Mouse (Mus musculus) heart, adult 9 months (tissue): ENCODE data around the gene Abat.

Experiments used
- DNase-seq, 2 experiments: peaks; one replicate each; pipeline ENCODE4 v3.0.0; 2022; ENCODE audit warnings: low spot score in 2 of 2

Abat gene

GRCm38 (mm10) chr16:8636867-8637216 lies 123.6 kb downstream of the Abat start:
- DNase-seq: no peak

- peak; percentile 87 to 89 for DNase-seq
These were observed 124.2 kb downstream of the Abat start, which contains the start of the genes Pmm2 and Tmem186 for GRCm38 (mm10) chr16:8637217-8638051. Pmm2 (plus strand) TSS chr16:8637674. Tmem186 (minus strand) TSS chr16:8637712.

GRCm38 (mm10) chr16:8638131-8638530 lies 124.9 kb downstream of the Abat start:
- DNase-seq: no peak

GRCm38 (mm10) chr16:8639466-8640191 lies 126.4 kb downstream of the Abat start:
- no peak for DNase-seq

- DNase-seq: no peak
These were observed 130.6 kb downstream of the Abat start for GRCm38 (mm10) chr16:8643855-8644254.

DNA sequence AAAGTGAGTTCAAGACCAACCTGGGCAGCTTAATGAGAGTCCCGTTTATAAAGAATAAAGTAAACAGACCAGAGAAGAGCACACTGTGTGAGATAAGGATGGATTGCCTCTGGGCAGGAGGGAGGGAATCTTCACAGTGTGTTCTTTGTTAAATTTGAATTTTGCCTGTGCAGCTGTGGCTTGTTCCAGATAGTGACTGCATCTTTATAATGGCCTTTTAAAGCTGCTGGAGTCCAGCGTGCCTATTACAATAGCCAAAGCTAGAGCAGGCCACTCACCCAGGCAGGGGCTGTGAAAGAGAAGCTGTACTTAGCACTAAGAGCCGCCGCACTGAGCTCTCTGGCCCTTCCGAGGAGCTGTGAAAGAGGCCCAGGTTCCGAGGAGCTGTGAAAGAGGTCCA lies 132.3 kb downstream of the Abat start:
- DNase-seq: no peak

DNA sequence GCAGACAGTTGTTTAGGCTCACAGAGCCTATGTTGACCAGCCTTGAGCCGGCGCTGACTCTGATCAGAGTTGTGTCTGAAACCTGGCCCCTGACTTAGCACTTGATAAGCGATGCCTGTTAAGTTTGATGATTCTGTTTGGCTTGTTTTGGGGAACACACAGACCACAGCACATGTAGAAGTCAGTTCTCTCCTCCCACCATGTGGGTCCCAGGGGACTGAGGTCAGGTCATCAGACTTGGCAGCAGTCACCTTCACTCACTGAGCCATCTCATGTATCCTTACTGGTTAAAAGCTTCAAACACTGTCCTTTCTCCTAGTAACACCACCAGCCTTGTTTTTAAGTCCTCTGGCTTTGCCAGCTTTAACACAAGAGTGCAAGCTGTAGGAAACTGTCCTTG lies 136.8 kb downstream of the Abat start:
- DNase-seq: no peak

GRCm38 (mm10) chr16:8655108-8655507 lies 141.9 kb downstream of the Abat start:
- no peak for DNase-seq

DNA sequence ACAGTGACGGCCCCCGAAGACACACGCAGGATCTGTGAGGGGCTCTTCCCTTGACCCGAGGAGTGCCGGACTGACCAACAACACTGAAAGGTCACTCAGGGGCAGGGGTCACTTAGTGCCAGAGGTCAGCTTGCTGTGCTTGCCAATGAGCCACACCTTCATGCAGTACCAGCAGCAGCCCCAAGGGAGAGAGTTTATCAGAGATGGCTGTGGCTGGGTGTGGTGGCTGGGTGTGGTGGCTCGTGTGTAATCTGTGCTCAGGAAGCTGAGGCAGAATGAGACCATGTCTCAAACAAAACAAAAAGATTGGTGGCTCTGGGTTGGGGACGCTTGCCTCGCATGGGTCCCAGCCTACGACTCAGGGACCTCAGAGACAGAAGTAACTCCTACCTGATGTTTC lies 142.4 kb downstream of the Abat start:
- no peak for DNase-seq

DNA sequence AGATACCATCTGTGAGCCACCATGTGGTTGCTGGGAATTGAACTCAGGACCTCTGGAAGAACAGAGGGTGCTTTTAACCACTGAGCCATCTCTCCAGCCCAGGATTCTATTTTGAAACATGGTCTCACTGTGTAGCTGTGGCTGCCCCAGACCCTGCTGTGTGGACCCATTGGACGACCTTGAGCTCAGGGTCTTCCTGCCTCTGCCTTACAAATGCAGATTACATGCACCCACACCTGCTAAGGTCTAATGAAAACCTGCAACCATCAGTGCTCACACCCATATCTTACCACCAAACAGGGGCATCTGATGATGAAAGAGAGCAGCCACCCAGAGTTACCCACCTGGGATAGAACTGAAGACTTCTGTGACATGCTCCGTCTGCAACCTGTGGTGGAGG lies 143.0 kb downstream of the Abat start:
- no peak for DNase-seq

GRCm38 (mm10) chr16:8658349-8658748 lies 145.1 kb downstream of the Abat start:
- no peak for DNase-seq

GRCm38 (mm10) chr16:8658764-8659163 lies 145.5 kb downstream of the Abat start:
- DNase-seq: no peak

GRCm38 (mm10) chr16:8663022-8663421 lies 149.8 kb downstream of the Abat start:
- DNase-seq: no peak

DNA sequence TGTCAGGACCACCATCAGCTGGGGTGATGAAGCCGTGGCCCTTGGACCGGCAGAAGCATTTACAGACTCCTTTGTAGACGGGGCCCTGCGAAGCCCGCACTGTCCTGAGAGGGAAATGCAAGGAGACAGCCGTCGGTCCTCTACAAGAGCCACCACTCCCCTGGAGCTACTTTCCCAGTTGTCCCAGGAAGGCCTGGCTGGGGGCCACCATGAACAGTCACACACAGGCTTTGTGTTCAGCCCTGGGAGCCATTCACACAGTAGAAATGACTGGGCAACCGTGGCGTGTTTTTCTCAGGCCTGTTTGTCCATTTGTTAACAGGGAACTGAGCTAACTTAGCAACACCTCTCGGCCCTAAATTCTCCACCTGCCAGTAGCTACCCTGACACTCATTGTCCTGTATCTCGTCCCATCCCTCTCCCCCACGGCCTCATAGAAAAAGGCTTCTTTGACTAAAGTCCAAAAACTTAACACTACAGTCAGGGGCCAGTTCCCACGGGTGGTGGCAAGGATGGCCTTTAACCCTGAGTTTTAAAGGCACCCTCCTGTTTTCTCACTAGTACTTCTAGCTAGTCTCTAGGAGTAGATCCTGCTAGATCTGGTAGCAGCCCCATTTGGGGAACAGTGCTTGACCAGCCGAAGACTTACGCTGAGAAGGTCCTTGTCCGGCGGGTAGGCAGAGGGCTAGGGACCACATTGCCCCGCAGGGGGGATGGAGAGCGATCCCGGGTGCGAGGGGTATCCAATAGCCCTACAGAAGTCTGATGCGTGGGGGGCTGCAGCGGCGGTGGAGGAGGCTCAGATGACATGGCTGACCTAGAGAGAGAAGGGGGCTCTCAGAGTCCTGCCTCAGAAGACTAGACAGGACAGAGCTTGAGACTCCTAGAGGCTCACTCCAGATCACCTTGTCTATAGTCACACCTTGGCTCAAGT lies 150.6 kb downstream of the Abat start:
- no peak for DNase-seq

DNA sequence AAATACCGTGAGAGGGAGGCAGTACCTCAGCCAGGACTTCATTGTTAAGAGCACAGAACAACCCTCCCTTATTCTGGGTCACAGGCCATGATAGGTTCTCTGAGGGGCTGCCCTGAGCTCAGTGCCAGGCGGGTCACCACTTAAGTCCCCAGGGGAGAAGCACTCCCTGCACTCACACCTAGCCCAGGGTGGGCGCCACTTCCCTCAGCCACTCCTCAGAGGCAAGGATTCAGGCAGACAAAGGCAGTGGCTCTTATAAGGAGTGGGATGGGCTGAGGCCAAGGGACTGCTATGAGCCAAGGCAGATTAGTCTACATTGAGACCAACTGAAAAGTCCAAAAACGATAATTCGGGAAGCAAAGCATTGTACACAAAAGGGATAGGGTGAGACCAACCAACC lies 152.1 kb downstream of the Abat start:
- DNase-seq: no peak

GRCm38 (mm10) chr16:8666452-8666851 lies 153.2 kb downstream of the Abat start:
- DNase-seq: peak; percentile 83 to 85

DNA sequence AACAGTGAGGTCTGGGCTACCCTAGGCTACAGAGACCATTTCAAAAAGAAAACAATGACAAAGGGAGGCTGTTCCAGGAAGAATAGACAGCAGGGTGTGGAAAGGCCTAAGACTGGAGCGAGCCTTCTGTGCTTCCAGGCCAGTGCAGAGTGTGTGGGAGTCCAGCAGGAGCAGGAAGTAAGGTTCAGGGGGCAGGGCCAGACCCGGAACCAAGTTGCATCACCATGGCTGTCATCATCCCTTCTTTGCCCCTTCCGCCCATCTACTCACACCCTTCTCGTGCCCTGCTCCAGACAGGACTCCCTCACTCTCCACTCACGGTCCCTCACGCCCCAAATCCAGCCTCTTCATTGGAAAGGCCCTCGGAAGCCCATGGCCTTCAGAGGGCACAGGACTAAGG lies 154.0 kb downstream of the Abat start:
- peak in 1 of 2 experiments; percentile 54 for DNase-seq

- DNase-seq: peak in 1 of 2 experiments; percentile 44
These were observed 154.6 kb downstream of the Abat start for GRCm38 (mm10) chr16:8667814-8668213.

- DNase-seq: no peak
These were observed 155.2 kb downstream of the Abat start for GRCm38 (mm10) chr16:8668386-8668785.

GRCm38 (mm10) chr16:8669432-8669831 lies 156.2 kb downstream of the Abat start:
- no peak for DNase-seq

DNA sequence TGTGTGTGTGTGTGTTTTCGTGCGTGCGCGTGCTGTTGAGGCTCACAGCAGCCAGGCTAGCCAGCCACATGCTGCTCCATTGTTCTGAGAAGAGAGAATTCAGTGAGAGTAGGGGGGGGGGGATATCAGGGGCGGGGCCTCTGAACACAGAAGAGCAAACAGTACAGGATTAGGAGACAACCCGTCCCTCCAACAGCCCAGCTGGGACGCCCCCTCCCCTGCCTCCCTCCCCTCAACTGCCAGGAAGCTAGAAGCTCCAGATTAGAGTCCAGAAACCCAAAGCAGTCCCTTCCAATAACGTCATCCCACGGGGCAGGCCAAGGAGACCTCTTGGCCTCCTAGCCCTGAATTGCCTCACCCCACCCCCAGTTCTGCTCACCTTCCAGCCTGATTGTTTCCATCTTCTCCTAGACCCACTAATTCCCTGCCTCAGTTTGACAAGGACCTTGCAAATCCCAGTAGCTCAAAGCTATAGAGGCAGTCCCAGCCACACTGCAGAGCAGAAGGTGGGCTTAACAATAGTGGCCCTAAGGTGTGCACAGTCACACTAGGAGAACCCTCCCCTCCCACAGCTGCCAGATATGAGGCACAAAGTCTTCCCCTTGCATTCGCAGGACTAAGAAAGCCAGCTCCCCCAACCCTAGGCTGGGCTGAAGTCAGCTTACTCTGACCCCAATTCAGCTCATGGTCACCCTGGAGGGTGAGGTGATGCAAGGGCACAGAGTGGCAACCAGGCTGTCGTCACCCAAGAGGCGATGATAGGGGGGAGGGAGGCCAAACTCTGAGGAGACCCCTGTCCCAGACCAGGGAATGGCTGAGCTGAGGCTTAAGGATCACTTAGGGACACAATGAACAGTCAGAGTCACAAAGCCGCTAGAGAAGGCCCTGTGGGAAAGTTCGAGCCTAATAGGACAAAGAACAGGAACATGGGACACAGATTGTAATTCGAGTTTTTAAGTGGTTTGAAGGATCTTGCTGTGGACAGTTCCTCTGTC lies 157.1 kb downstream of the Abat start:
- DNase-seq: no peak
